Mouse (Mus musculus) ZHBTc4 (cell line): ENCODE data around the gene Dlg1.

Source experiments
- DNase-seq: peaks from one replicate; pipeline ENCODE4 v3.0.0-alpha.2; 2011; ENCODE audit warnings: low read depth, low spot score

Gene Dlg1

GRCm38 (mm10) chr16:31903239-31903638, 240.0 kb downstream of the Dlg1 start:
- DNase-seq, result no peak

DNA sequence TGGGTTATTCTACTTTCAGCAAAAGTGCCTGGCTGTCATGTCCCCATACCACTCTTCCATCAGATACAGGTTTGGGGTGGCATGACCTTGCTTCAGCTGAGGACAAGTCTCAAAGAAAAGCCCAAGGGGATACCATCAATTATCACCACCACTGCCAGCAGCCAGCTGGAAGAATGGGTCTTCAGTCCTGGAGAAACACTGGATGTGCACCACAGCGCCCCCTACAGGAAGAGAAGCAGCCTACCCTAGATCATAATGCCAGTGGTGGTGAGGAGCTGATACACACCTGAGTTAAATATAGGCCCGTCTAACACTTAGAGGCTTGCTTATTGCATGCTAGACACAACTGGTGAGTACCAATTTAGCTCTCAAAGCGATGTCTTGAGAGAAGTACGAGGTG, 242.1 kb downstream of the Dlg1 start:
- peak; percentile 78 for DNase-seq

DNA sequence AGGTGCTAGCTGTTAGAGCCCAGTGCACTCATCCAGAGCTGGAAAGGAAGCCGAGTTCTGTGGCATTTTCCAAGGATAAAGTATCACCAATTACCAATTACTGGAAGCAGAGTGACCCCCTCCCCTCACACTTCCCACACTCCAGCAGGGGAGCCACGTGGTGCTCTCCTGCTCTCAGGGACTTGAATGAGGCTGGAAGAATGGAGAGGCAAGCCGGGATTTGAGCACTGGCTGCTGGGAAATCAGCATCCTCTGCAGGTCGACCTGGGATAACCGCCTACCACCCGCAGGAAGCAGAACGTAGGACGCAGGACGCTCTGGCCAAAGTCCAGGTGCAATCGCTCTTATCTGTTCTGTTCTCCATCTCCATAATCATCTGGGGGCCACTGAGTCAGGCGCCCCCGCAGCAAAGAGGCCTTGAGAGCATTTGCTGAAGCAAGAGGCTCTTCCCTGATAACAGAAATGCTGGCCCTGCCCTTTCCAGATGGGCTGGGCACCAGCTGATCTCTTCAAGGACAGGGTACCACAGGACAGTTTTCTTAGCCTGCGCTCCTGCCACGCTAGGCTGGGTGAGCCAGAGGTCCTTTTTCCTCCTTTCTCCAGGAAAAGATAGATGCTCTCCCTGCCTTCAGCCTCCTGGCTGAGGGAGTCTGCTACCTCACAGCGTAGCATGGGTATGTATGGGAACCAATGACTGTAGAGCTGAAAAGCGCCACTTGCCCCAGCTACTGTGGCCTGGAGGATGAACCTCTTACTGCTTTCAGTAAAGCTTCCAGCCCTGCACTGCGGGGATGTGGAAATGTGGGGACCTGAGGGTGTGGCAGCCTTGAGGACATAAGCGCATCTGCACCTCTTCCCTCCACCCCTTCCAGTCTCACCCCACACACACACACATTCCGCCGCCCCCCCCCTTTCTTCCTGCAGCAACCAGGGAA, 242.9 kb downstream of the Dlg1 start:
- DNase-seq, result no peak

- DNase-seq, result peak; percentile 71
Observed at GRCm38 (mm10) chr16:31906896-31907295, 243.7 kb downstream of the Dlg1 start.

- DNase-seq, result no peak
Observed at GRCm38 (mm10) chr16:31908959-31909358, 245.7 kb downstream of the Dlg1 start.

DNA sequence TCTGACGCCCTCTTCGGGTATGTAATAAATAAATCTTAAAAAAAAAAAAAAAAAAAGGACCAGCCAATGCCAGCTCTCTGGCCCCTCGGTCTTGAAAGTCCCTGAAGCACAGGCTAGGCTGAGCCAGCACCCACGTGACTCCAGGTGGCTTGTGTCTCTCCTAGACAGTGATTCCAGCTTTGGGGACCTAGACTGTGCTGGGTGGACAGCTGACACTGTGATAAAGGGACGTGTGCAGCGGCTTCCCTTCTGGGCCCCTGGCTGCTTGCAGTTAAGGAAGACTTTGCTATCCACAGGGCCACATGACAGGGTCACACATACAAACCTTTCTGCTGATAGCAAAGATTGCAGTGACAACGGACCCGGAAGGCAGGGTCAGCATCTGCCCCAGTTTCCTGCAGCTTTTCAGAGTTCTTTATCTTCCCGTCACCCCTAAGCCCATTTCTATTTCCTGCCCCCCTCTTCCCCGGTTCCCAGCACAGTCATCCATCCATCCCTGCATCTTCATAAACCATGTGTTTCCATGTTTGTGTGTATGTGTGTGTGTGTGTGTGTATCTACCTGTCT, 247.1 kb downstream of the Dlg1 start:
- DNase-seq, result no peak

DNA sequence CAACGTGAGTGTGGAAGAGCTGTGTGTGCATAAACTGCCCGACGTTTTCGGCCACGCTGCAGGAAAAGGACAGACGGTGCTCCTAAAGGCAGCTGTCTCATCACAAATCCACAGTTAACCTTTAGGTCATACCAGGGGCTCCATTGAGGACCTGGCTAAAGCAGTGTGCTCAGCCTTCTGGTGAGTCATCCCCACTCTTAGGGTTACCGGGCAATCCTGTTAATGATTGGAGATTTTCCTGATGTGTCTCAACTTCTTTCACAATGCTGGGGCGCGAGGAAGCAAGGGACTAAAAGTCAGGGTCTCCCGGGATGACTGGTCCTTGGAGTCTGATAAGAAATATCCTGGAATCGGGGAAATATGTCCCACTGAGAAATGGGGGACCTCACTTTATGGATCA, 254.5 kb downstream of the Dlg1 start:
- no peak for DNase-seq

GRCm38 (mm10) chr16:31918248-31918724, 255.0 kb downstream of the Dlg1 start:
- DNase-seq, result peak; percentile 82

DNA sequence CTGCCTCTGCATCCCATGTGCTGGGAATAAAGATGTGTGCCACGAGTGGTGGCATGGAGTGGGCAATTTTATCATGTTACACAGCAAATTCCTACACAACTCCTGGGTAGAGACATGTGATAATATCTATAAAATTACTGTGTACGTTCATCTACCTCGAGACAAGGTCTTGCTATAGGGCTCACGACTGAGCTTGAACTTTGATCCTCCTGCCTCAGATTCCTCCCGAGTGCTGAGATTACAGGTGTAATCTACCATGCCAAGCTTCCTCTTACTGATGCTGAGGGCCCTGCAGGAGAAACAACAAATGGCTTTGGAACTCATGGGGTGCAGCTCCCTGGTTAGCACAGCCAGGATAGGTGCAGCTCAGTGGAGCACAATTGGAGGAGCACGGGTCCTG, 261.1 kb downstream of the Dlg1 start:
- no peak for DNase-seq
